Mouse (Mus musculus): ENCODE results near the gene Selp.
A peak's percentile ranks its signal among the peaks of the same experiment; 100 is the strongest.

The Selp gene

GRCm38 (mm10) chr1:164119892-164120776 is 5.1 kb downstream of the Selp start:
- DNase-seq (ENCODE audit: low read depth): no peak

DNA sequence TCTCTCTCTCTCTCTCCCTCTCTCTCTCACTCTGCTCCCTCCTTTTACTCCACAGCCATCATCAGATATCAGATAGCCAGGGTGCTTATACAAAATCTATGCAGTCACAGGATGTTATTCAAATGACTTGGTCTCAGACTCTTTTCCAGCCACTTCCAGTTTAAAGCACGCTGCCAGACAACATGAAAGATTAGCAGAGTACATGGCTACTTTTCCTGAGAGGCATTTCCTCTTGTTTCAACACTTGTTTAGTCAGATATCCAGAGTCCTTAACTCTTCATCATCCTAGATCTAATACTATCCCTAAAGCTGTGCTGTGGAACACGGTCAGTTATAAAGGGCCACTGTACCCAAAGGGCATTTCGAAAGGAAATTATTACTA is 5.7 kb downstream of the Selp start:
- DNase-seq (ENCODE audit: low read depth): no peak

DNA sequence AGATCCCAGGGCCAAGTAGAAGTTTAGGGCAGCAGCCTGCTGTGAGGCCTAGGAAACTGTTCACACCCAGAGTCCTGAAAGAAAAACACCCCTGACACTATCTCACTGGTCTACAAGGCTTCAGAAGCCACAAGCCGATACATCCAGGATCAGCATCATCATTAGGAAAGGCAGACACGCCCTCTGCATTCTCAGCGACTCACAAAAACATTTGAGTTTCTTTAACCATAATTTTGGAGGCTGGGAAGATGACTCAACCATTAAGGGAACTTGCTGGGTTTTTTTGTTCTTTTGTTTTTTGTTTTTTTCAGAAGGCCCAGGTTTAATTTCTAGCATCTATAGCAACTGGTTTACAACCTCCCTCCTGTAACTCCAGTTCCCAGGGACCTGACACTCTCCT is 8.8 kb downstream of the Selp start:
- no peak for DNase-seq (ENCODE audit: low read depth)

DNA sequence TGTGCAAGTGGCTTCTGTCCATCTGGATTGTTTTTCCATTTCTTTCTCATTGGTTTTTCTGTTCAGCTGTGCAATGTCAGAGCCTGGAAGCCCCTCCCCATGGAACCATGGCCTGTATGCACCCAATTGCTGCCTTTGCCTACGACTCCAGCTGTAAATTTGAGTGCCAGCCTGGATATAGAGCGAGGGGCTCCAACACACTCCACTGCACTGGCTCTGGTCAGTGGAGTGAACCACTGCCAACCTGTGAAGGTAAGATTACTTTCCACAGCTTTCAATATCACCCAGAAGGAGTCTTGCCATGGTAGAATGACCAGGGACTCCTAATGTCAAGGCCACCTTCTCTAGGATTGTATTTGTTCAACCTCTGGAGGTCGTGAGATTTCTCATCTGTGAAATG is 14.9 kb downstream of the Selp start:
- no peak for DNase-seq (ENCODE audit: low read depth)

DNA sequence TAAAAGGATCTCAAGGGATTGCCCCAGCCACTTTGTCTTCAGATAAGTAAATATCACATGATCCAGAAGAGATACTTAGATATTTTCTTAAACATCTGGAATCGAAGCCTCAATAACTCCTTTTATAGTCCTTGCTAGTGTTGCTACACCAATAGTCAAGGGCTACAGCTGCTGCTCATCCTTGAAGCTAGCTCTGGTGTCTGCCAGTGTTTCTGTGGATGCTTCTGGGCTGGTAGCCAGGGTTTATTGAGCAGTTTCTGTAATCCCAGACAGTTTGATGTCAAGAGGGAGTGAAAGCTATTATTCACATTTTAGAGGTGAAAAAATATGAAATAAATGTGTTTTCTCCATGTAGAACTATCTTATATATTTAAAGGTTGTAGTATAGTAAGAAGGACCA is 17.5 kb downstream of the Selp start:
- no peak for DNase-seq (ENCODE audit: low read depth)

DNA sequence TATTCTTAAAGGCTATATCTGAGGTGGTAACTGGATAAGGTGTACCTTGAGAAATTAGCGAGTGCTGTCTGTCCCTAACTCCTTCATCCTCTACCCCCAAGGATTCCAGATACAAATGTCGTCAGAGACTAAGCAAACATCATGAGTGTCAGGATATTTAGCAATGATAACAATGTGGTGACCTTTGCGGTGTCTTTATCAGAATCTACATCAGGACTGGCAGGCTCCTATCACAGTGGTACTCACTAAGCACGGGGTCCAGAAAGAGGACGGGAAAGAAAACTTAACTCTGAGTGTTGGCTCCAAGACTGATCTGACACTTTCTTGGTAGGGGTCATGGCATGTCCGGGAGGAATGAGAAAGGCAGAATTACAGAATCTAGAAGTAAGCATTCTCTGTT is 19.0 kb downstream of the Selp start:
- no peak for DNase-seq (ENCODE audit: low read depth)

DNA sequence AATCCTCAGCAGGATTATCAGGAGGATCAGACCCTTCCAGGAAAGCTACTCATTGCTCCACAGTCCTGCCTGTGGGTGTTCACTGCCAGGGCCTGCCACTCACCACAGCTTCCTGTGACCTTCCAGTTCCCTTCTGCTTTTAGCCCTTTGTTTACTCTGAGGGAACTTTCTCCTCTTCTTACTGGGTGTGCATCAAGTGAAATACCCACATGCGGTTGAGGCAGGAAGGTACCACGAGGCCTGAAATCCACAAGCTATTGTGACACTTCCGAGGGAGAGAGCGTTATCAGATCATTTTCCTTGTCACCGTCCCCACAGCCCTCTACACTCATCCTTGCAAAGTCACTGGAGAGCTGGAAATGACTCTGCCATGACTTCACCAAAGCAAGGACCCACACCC is 20.3 kb downstream of the Selp start:
- DNase-seq (ENCODE audit: low read depth): no peak

DNA sequence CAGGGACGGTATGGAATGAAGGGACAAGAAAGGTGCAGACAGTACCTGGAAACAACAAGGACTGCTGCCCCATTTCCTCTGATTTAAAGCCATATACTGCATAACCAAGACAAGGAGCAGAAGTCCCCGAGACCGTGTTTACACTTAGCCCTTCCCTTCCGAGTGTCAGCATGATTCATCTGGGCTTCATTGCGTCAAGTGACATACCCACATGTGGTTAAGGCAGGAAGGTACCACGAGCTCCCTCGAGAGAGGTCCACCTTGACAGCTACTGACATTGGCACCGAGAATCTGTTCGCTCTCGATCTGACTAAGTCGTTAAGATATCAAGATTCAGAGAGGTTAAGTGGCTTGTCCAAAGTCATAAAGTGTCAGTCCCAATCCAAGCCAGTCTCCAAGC is 20.9 kb downstream of the Selp start:
- no peak for DNase-seq (ENCODE audit: low read depth)

GRCm38 (mm10) chr1:164136636-164137035 is 21.6 kb downstream of the Selp start:
- DNase-seq (ENCODE audit: low read depth): no peak

DNA sequence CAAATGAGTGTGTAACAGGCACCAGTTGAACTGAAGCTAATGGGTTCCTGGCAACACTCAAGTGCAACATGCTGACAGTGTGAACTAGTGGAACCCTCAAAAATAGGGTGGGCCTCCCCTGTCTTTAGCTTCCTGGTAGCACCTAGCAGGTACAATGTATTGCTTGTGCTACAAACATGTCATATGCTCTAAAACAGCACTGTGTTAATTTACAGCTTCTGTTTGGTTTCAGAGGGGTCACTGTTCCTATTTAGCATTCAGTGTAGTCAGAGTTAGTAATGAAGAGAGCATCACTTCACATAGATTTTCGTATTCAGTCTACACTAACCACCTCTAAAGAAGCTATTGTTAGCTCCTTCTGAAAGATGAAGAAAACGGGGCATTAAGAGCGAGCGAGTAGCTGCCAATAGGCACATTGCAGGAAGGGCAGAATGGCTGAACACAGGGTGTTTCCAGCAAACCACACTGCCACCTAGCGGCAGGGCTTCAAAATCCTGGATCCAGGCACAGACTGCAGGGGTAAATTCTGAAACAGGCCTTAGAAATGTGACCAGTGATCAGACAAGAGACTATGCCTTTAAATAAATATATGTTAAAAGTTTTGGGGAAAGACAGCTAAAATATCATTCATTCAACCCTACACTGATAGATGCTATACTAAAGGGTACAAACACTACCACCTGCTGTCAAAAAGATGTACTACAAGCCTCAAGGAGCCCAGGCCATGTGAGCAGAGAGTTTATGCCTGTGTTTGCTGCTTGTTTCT is 23.5 kb downstream of the Selp start:
- peak; percentile 63 for DNase-seq (ENCODE audit: low read depth)

DNA sequence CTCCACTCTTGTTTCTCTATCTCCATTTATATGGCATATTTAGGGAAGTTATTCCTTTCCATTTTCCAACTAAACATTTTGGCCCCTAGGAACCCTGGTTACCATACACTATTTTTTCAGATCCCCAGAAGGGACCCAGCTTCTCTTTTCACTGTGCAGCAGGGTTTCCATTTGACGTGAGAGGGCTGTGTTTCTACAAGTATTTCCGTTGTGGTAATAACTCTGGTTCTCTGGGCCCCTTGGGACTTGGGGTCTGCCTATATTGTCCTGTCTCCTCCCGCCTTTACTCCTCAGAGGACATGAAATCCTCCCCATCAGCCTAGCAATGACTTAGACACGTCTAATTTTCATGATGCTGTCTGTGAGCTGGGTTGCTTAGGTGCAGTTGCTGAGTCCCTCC is 24.4 kb downstream of the Selp start:
- no peak for DNase-seq (ENCODE audit: low read depth)

GRCm38 (mm10) chr1:164149083-164149482 is 34.0 kb downstream of the Selp start:
- no peak for DNase-seq (ENCODE audit: low read depth)

- DNase-seq (ENCODE audit: low read depth): no peak
These were observed 36.5 kb downstream of the Selp start, which contains the start of gene F5 for GRCm38 (mm10) chr1:164151387-164152088. Gene F5, plus strand, starts transcription at chr1:164151838.

- no peak for DNase-seq (ENCODE audit: low read depth)
These were observed 37.8 kb downstream of the Selp start for GRCm38 (mm10) chr1:164152836-164153235.

DNA sequence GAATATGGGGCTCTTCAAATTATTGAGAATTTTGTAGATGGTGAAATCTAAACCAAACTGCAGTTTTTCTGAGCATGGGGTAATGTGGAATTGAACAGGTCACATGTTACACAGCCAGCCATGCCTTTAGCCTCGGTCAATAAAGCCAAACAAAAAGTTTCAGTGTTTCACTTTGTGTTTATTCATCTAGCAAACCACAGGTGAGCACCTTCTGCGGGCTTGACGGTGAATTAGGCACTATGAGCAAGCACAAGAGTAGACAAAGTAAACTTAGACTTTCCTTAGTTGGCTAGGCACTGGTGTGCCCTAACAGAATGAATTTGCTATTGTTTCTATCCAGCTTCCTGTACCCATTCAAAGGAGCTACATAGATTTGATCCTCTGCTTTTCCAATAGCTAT is 39.9 kb downstream of the Selp start:
- no peak for DNase-seq (ENCODE audit: low read depth)

DNA sequence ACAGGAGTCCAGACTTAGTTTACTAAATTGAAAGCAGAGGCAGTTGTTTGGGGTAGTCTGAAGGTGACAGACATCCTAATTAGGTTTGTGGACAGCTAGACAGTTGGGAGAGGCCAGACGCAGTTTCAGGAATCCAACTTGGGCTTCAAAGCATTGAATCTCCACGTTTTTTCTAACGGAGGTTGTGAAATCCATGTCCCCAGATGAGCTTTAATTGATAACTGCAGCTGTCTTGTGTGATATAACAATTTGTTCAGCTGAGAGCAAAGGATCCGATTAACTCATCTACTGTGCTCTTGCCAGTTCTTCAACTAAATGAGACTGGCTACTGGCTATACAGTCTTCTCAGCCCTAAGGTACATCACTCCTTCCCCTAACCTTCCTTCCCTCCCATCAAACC is 43.5 kb downstream of the Selp start:
- no peak for DNase-seq (ENCODE audit: low read depth)

DNA sequence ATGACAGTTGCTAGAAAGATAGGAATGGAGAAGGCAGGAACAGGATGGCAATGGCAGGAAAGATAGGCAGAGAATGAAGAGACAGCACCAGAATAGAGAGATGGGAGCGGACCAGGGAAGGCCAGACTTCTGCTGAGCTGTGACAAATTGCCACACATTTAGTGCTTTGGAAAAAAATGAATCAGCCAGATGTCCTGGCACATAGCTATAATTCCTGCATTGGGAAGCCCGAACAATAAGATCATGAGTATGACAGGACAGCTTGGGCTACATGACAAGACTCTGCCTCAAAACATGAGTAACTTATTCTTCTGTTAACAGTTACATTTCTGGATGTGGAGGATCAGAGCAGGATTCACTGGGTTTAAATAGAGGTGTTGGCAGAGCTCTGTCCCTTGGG is 44.7 kb downstream of the Selp start:
- DNase-seq (ENCODE audit: low read depth): no peak

DNA sequence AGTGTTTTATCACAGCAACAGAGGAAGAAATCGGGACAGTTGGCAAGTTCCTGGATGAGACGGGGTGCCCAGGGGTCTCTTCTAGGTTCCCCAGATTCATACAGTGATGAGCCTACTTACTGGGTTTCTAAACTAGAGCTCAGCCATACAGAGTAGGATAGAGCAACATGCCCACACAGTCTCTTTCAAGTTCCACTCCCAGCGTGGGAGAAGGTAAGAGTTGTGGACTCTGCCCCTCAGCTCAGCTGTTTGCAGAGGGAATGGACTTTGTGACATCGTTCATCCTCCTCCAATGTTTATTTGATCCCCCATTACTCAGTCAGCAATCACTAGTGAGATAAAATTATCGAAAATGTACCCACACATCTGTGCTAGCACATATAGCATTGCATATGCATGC is 47.7 kb downstream of the Selp start:
- no peak for DNase-seq (ENCODE audit: low read depth)

- DNase-seq (ENCODE audit: low read depth): no peak
These were observed 53.8 kb downstream of the Selp start for GRCm38 (mm10) chr1:164168818-164169217.

GRCm38 (mm10) chr1:164170434-164170833 is 55.4 kb downstream of the Selp start:
- no peak for DNase-seq (ENCODE audit: low read depth)

- DNase-seq (ENCODE audit: low read depth): no peak
These were observed 58.1 kb downstream of the Selp start for GRCm38 (mm10) chr1:164173145-164173544.

GRCm38 (mm10) chr1:164176856-164177255 is 61.8 kb downstream of the Selp start:
- DNase-seq (ENCODE audit: low read depth): no peak

GRCm38 (mm10) chr1:164178429-164178828 is 63.4 kb downstream of the Selp start:
- no peak for DNase-seq (ENCODE audit: low read depth)

Measured in c-Kit-positive CD71-positive TER-119-negative erythroid progenitor cells, embryonic 14.5 days (primary cell).